Mouse (Mus musculus) bone marrow macrophage, adult 2 months (primary cell): ENCODE data around the gene Tspoap1.

Experiments
- CTCF ChIP-seq: IDR thresholded peaks from 2 replicates; pipeline ENCODE4 v1.5.1; 2012; ENCODE audit warnings: low read depth, mild to moderate bottlenecking, low read length, moderate library complexity
- POLR2A ChIP-seq: IDR thresholded peaks from 2 replicates; pipeline ENCODE4 v1.6.1; 2012; ENCODE audit warnings: mild to moderate bottlenecking, low read depth, low read length, borderline replicate concordance

DNA sequence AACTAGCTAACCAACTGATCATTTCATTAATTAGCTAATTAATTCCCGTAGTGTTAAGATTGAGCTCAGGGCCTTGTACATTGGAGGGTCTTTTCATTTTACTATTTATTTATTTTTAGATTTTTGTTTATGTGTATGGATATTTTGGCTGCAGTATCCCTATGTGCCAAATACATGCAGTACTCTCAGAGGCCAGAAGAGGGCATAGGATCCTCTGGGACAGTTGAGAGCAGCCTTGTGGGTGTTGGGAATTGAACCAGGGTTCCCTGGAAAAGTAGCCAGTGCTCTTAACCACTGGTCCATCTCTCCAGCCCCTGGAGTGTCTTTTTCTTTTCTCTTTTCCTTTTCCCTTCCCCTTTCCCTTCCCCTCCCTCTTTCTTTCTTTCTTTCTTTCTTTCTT, 45.1 kb downstream of the Tspoap1 start:
- 0 out of 2 replicates have a peak, but pooled peaks have one; percentile 15 for TF ChIP-seq CTCF
- no peak for TF ChIP-seq POLR2A
